Mouse (Mus musculus): ENCODE data around the gene Lad1. TPM values are rescaled to one million over a fixed set of nuclear protein-coding genes. Genes with fewer than 3 reads are reported as not detected.
A peak's percentile ranks its signal among the peaks of the same experiment; 100 is the strongest.

The Lad1 gene
- polyA plus RNA-seq, 1 experiment from 2014 or later: 109 TPM

- Histone ChIP-seq H3K4me3 (replicated peaks; ENCODE audit: low read length) (no peak overlapping the region), H3K27me3 (ENCODE audit: control insufficient read depth, insufficient read depth, low read length) (no peaks in the 10 kb centered on the region), H3K9me3 (replicated peaks; ENCODE audit: control insufficient read depth, low read length) (no peaks in the 10 kb centered on the region), H3K4me2 (ENCODE audit: low read depth, low read length) (no peak overlapping the region), H3K36me3 (ENCODE audit: control insufficient read depth, insufficient read depth, low read length) (no peaks in the 10 kb centered on the region), H3K9ac (ENCODE audit: low read length) (no peak overlapping the region), H3K27ac (ENCODE audit: low read length) (no peak overlapping the region), H3K4me1 (ENCODE audit: control insufficient read depth, insufficient read depth, low read length) (0 out of 2 replicates have a peak, but pooled peaks cover 4% of the 10 kb centered on the region)
- no peak for ATAC-seq (ENCODE audit: insufficient read depth, low FRiP score)
- WGBS: 83% methylated on average over 7 of the region's 7 CpGs
Observed at GRCm38 (mm10) chr1:135858533-135858932, 40.1 kb downstream of the Lad1 start.

DNA sequence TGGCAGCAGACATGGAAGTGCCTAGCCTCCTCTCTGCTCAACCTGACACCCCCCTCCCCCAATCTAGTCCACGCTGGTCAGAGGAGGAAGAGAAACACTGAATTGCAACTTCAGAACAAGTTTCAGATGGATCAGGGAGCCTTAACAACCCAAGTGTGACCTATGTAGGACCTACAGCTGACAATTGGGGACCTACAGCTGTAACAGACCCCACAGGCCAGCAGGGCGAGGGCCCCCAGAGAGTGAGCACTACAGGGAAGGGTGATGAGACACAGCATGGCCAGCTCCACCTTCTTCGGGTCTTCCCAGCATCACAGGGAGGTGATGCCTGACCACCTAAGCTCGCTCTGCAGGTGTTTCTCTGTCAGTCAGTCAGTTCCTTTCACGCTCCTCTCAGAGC, 42.7 kb downstream of the Lad1 start:
- H3K27ac ChIP-seq (ENCODE audit: low read length): no peak overlapping the region
- H3K4me3 ChIP-seq (replicated peaks; ENCODE audit: low read length): no peak overlapping the region
- no peaks in the 10 kb centered on the region for H3K9me3 ChIP-seq (replicated peaks; ENCODE audit: control insufficient read depth, low read length)
- no peak overlapping the region for H3K4me2 ChIP-seq (ENCODE audit: low read depth, low read length)
- 73% methylated on average over 5 of the region's 5 CpGs for WGBS
- 0 out of 2 replicates have a peak, but pooled peaks cover 4% of the 10 kb centered on the region for H3K4me1 ChIP-seq (ENCODE audit: control insufficient read depth, insufficient read depth, low read length)
- no peaks in the 10 kb centered on the region for H3K27me3 ChIP-seq (ENCODE audit: control insufficient read depth, insufficient read depth, low read length)
- no peak for ATAC-seq (ENCODE audit: insufficient read depth, low FRiP score)
- H3K9ac ChIP-seq (ENCODE audit: low read length): no peak overlapping the region
- no peaks in the 10 kb centered on the region for H3K36me3 ChIP-seq (ENCODE audit: control insufficient read depth, insufficient read depth, low read length)

- H3K27ac ChIP-seq (ENCODE audit: low read length): no peak overlapping the region; the same call in 1 of the 2 replicates
- ATAC-seq (ENCODE audit: insufficient read depth, low FRiP score): no peak
- no peaks in the 10 kb centered on the region for H3K27me3 ChIP-seq (ENCODE audit: control insufficient read depth, insufficient read depth, low read length)
- H3K4me2 ChIP-seq (ENCODE audit: low read depth, low read length): no peak overlapping the region
- H3K9me3 ChIP-seq (replicated peaks; ENCODE audit: control insufficient read depth, low read length): no peaks in the 10 kb centered on the region
- WGBS: 58% methylated on average over 9 of the region's 9 CpGs
- H3K9ac ChIP-seq (ENCODE audit: low read length): no peak overlapping the region
- no peaks in the 10 kb centered on the region for H3K4me1 ChIP-seq (ENCODE audit: control insufficient read depth, insufficient read depth, low read length)
- H3K36me3 ChIP-seq (ENCODE audit: control insufficient read depth, insufficient read depth, low read length): no peaks in the 10 kb centered on the region
- no peak overlapping the region for H3K4me3 ChIP-seq (replicated peaks; ENCODE audit: low read length)
Observed at GRCm38 (mm10) chr1:135861980-135862552, 43.7 kb downstream of the Lad1 start.

DNA sequence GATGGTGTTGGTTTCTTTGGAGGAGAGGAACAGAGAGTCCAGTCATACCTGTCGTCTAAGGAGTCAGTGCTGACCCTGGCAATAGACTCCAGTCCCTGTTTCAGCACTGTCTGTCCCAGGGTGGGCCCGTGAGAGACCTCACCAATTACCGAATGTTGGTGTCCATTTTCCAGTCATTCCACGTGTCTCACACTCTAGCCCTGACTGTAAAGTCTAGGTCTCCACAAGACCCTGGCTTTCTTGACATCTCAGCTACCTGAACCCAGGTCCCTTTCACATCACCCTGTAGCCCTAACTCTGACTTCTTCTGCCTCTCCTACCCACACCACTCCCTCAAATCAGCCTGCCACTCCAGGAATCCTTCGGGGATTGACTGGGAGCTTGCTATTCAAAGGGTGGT, 44.2 kb downstream of the Lad1 start:
- no peak overlapping the region for H3K4me2 ChIP-seq (ENCODE audit: low read depth, low read length)
- no peak overlapping the region for H3K27ac ChIP-seq (ENCODE audit: low read length)
- no peaks in the 10 kb centered on the region for H3K4me1 ChIP-seq (ENCODE audit: control insufficient read depth, insufficient read depth, low read length)
- H3K27me3 ChIP-seq (ENCODE audit: control insufficient read depth, insufficient read depth, low read length): no peaks in the 10 kb centered on the region
- no peaks in the 10 kb centered on the region for H3K9me3 ChIP-seq (replicated peaks; ENCODE audit: control insufficient read depth, low read length)
- 71% methylated on average over 5 of the region's 5 CpGs for WGBS
- H3K36me3 ChIP-seq (ENCODE audit: control insufficient read depth, insufficient read depth, low read length): no peaks in the 10 kb centered on the region
- no peak overlapping the region for H3K4me3 ChIP-seq (replicated peaks; ENCODE audit: low read length)
- H3K9ac ChIP-seq (ENCODE audit: low read length): no peak overlapping the region
- ATAC-seq (ENCODE audit: insufficient read depth, low FRiP score): no peak

DNA sequence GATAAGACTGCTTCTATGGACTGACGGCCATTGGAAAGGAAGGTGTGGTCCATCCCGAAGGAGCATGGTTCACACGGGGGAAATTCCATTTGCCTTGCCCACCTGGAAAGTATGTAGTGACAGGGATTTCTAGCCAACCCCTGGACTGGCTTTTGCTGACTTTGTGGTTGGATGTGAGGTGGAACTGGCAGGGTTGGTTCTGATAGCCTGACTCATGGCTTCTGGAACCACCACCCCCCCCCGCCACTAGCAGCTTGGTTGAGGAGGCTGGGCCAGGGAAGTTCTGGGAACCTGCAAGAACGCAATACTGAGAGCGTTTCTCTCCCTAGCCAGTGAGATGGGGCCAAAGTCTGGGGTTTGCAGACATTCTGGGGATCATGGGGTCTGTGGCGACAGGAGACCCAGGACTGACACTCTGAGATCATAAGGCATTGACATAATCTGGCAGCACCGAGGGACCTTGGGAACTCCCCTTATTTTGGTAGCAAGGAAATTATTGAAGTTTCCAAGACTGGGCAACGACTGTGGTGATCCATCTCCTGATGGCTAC, 45.5 kb downstream of the Lad1 start:
- no peak for ATAC-seq (ENCODE audit: insufficient read depth, low FRiP score)
- Histone ChIP-seq H3K9me3 (replicated peaks; ENCODE audit: control insufficient read depth, low read length) (no peaks in the 10 kb centered on the region), H3K4me2 (ENCODE audit: low read depth, low read length) (no peak overlapping the region), H3K27me3 (ENCODE audit: control insufficient read depth, insufficient read depth, low read length) (no peaks in the 10 kb centered on the region), H3K9ac (ENCODE audit: low read length) (no peak overlapping the region), H3K27ac (ENCODE audit: low read length) (no peak overlapping the region), H3K4me1 (ENCODE audit: control insufficient read depth, insufficient read depth, low read length) (no peaks in the 10 kb centered on the region), H3K36me3 (ENCODE audit: control insufficient read depth, insufficient read depth, low read length) (no peaks in the 10 kb centered on the region), H3K4me3 (replicated peaks; ENCODE audit: low read length) (no peak overlapping the region)
- 66% methylated on average over 9 of the region's 9 CpGs for WGBS

GRCm38 (mm10) chr1:135864830-135865229, 46.4 kb downstream of the Lad1 start:
- 79% methylated on average over 6 of the region's 6 CpGs for WGBS
- no peaks in the 10 kb centered on the region for H3K27me3 ChIP-seq (ENCODE audit: control insufficient read depth, insufficient read depth, low read length)
- ATAC-seq (ENCODE audit: insufficient read depth, low FRiP score): no peak
- H3K36me3 ChIP-seq (ENCODE audit: control insufficient read depth, insufficient read depth, low read length): no peaks in the 10 kb centered on the region
- no peak overlapping the region for H3K9ac ChIP-seq (ENCODE audit: low read length)
- H3K4me3 ChIP-seq (replicated peaks; ENCODE audit: low read length): no peak overlapping the region
- H3K27ac ChIP-seq (ENCODE audit: low read length): no peak overlapping the region
- no peaks in the 10 kb centered on the region for H3K9me3 ChIP-seq (replicated peaks; ENCODE audit: control insufficient read depth, low read length)
- H3K4me1 ChIP-seq (ENCODE audit: control insufficient read depth, insufficient read depth, low read length): no peaks in the 10 kb centered on the region
- H3K4me2 ChIP-seq (ENCODE audit: low read depth, low read length): no peak overlapping the region

DNA sequence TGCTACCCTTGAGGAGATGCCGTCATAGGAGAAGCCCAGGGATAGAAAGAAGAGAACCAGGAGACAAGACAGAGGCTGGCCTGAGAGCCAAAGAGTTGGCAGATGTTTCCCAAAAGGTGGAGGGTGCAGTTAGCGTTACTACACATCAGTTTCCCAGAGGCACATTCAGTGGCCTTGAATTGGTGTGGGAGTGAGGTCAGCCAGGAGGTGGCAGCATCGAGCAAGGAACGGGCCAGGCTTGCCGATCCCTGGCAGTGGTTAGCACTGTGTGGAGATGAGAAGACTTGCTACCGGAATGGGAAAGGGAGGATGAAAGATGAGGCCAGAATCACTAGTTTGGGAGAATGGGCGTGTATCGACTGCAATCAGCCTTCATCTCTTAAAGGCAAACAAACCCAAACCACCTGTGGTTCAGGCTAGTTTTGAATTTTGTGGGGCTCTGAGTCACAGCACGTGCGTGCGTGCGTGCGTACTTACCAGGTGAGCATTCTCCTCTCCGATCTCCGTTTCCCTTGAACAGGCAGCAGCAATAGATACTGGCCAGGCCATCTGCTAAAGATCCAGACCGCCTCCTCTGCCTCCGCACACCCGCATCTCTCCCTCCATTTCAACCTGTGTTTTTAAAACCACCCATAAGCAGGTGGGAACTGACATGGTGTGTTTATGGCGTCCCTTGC, 47.3 kb downstream of the Lad1 start:
- Histone ChIP-seq H3K9ac (ENCODE audit: low read length) (no peak overlapping the region), H3K27me3 (ENCODE audit: control insufficient read depth, insufficient read depth, low read length) (no peaks in the 10 kb centered on the region), H3K9me3 (replicated peaks; ENCODE audit: control insufficient read depth, low read length) (no peaks in the 10 kb centered on the region), H3K4me2 (ENCODE audit: low read depth, low read length) (no peak overlapping the region), H3K27ac (ENCODE audit: low read length) (no peak overlapping the region), H3K36me3 (ENCODE audit: control insufficient read depth, insufficient read depth, low read length) (no peaks in the 10 kb centered on the region), H3K4me1 (ENCODE audit: control insufficient read depth, insufficient read depth, low read length) (no peaks in the 10 kb centered on the region), H3K4me3 (replicated peaks; ENCODE audit: low read length) (no peak overlapping the region)
- WGBS: 41% methylated on average over 19 of the region's 19 CpGs
- peak; percentile 63; the same call in 1 of the 2 replicates for ATAC-seq (ENCODE audit: insufficient read depth, low FRiP score)

DNA sequence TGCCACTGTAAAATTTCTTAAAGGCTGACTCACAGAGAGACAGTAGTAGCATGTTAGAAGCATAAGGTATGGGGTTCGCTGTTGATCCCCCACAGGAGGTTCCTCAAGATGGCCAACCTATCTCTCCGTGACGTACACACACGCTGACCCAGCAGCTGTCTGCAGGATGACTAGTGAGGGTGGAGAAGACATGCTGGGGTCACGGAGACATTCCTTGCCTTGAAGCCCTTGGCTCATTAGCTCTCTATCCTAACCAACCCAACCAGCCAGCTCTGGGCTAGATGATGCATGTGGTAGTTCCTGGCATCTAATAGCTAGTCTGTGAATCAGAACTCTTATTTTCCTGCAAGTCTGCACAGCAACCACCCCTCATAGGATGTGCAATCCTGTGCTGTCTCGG, 50.2 kb downstream of the Lad1 start:
- Histone ChIP-seq H3K9ac (ENCODE audit: low read length) (no peak overlapping the region), H3K27me3 (ENCODE audit: control insufficient read depth, insufficient read depth, low read length) (no peaks in the 10 kb centered on the region), H3K9me3 (replicated peaks; ENCODE audit: control insufficient read depth, low read length) (no peaks in the 10 kb centered on the region), H3K4me3 (replicated peaks; ENCODE audit: low read length) (no peak overlapping the region), H3K4me1 (ENCODE audit: control insufficient read depth, insufficient read depth, low read length) (no peaks in the 10 kb centered on the region), H3K36me3 (ENCODE audit: control insufficient read depth, insufficient read depth, low read length) (no peaks in the 10 kb centered on the region), H3K27ac (ENCODE audit: low read length) (no peak overlapping the region), H3K4me2 (ENCODE audit: low read depth, low read length) (no peak overlapping the region)
- WGBS: 89% methylated on average over 6 of the region's 6 CpGs
- ATAC-seq (ENCODE audit: insufficient read depth, low FRiP score): no peak

DNA sequence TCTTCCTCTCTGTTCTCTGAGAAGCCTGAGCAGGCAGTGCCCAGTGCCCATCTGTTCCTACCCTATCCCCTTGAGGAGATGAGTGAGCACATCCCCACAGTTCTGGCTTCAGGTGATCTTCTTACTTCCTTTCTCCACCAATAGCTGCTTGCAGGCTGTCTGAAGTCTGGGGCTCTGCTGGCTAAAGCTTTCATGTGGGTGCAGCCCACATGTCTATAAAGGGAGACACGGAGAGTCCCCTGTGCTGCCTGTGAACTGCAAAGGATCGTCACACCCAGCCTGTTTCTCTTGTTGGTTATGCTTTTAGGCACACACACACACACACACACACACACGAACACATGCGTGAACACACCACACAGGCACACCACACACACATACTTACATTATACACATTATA, 54.6 kb downstream of the Lad1 start:
- Histone ChIP-seq H3K36me3 (ENCODE audit: control insufficient read depth, insufficient read depth, low read length) (no peaks in the 10 kb centered on the region), H3K4me1 (ENCODE audit: control insufficient read depth, insufficient read depth, low read length) (no peaks in the 10 kb centered on the region), H3K4me3 (replicated peaks; ENCODE audit: low read length) (no peak overlapping the region), H3K9ac (ENCODE audit: low read length) (no peak overlapping the region), H3K4me2 (ENCODE audit: low read depth, low read length) (no peak overlapping the region), H3K27me3 (ENCODE audit: control insufficient read depth, insufficient read depth, low read length) (no peaks in the 10 kb centered on the region), H3K27ac (ENCODE audit: low read length) (no peak overlapping the region), H3K9me3 (replicated peaks; ENCODE audit: control insufficient read depth, low read length) (no peaks in the 10 kb centered on the region)
- WGBS: 81% methylated on average over 4 of the region's 4 CpGs
- no peak for ATAC-seq (ENCODE audit: insufficient read depth, low FRiP score)

Measured in stomach, embryonic 16.5 days (tissue).